Mouse (Mus musculus) kidney, postnatal 14 days (tissue): ENCODE measurements around the gene Gm20219.

Source experiments
- DNase-seq: peaks from one replicate; pipeline ENCODE4 v3.0.0; 2022; ENCODE audit warnings: mixed read lengths

The Gm20219 gene

GRCm38 (mm10) chr17:56552781-56553363 is 1.3 kb downstream of the Gm20219 start:
- peak; percentile 56 for DNase-seq

DNA sequence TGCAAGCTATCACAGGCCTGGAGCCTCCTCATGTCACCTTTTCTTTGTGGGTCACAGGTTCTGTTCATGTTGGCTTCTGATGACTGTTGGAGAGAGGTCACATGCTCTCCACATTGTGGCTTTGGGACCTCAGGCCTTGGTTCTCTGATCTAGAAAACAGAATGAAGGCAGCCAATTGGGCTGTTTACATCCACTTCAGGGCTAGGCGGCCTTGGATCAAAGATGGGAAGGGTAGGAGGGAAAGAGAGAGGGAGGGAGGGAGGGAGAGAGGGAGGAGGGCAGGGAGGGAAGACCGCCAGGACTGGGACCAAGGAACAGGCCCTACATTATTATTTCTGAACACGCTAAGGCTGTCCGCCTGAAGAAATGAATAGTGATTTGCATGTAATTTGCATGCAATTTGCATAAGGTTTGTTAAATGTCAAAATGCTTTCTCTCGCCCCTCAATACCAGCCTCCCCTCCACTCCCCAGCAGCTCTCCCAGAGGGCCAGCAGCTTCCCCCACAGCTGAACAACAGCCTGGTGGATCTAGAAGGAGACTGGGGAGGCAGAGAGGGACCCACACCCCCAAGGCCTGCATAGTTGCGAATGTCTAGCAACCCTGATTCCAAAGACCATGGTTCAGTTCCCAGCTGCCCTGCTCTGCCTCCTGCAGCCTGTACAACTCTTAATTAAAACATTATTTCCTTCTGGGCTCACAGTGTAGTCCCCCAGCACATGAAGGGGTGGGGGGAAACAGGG is 2.2 kb downstream of the Gm20219 start:
- no peak for DNase-seq

DNA sequence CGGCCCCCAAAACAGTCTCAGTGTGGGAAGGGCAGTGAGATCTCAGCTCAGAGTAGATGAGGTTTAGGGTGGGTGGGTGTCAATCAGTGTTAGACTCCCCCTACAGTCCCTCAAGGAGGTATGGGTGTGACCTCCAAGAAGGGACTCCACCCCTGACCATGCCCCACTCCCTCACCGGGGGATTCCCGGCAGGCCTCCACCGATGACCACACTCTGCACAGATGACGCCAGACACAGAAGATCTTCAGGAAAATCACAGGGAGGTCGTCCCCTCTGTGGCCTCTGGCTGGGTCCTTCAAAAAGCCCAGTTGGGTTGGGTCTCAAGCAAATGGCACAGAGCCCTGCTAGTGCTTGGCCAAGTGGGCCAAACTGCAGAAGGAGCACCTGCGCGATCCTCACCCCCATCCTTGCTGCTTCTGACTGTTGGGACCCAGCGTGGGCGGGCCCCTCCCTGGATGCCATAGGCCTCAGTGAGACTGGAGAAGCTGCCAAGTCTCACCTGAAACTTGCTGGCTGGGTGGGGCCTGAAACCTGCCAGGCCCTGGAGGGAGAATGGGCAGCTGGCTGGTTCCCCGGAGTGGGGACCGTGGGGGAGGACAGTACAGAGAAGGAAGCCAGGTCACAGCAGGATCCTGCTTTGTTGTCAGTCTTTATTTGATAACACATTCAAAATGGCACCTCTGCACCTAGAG is 3.3 kb downstream of the Gm20219 start:
- DNase-seq, result no peak

DNA sequence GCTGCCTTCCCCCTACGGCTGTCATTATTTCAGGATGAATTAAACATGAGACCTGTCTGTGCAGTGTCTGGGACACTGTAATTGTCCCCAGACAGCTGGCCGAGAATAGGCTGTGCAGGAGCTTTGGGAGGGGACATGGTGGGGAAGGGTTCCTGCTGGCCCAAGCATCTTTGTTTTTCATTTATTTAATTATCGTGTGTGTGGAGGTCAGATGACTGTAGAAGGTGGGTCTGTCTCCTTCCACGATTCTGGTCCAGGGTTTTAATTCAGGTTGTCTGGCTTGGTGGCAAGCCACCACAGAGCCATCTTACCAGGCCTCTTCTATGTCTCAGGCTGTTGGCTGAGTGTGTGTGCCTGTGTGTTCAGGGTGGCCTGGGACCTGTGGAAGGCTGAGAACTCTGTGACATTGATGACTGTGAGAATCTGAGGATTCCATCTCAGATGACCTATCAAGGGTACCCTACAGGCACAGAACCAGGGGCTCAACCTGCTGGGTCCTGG is 5.5 kb downstream of the Gm20219 start:
- DNase-seq, result no peak

- DNase-seq, result no peak
Observed at GRCm38 (mm10) chr17:56547846-56548604, 6.2 kb downstream of the Gm20219 start.

DNA sequence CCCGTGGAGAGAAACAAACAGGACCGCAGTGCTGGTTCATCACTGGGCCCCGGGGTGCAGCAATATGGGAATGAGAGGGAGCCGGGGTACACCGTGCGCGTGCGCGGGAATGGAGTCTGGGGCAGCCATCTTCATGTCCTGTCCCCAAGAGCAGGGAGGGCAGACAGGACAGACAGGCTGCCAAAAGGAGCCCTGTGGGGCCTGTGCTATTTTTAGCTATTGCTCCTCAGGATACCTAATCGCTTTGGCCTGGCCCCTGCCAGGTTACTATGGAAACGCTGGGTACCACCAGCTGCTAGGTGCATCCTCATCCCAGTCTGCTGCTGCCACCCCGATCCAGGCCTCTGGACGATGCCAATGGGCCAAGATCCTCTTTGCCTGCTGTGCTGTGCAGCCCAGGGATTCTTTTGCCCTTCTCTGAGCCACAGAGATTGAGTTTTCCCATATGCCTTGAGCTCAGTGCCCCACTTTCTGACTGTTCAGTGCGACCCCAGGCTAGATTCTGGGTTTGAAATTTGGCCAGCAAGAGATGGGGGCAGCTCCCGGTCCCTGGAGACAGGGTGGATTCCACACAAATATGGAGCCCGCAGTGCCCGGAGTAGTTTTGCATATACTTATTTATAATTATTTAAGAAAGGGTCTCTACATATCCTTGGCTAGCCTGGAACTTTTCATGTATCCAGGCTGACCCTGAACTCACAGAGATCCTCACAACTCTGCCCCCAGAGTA is 6.9 kb downstream of the Gm20219 start:
- no peak for DNase-seq

DNA sequence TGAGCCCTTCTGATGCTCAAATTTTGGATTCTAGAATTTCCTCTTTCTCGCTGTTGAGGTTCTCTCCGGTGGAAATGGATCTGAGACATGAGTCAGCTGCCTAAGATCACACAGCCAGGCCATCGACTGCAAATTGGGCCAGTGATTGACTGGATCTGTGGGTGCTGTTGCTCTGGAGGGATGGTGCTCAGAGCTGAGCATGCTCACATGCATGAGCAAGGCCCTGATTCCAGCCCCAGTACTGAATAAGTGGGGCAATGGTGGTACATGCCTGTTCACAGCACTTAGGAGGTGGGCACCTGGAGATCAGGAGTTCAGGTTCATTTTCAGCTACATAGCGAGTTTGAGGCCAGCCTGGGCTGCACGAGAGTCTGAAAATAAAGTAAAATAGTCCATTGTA is 7.6 kb downstream of the Gm20219 start:
- DNase-seq, result no peak

DNA sequence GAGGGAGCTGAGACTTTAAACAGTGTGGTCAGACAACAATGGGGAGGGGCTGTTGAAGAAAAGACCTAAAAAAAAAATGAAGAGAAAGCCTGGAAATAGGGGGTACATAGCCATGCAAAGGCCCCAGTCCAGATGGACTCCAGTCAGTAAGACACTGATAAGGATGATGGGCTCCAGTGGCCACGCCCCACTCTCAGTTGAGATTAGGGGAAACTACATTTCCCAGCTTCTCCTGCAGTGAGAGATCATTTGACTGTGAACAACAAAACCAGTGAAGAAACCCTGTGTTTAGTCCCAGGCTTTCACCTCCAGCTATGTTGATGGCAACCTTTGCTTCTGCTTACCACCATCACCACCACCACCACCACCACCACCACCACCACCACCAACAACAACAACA is 8.2 kb downstream of the Gm20219 start:
- DNase-seq, result no peak

DNA sequence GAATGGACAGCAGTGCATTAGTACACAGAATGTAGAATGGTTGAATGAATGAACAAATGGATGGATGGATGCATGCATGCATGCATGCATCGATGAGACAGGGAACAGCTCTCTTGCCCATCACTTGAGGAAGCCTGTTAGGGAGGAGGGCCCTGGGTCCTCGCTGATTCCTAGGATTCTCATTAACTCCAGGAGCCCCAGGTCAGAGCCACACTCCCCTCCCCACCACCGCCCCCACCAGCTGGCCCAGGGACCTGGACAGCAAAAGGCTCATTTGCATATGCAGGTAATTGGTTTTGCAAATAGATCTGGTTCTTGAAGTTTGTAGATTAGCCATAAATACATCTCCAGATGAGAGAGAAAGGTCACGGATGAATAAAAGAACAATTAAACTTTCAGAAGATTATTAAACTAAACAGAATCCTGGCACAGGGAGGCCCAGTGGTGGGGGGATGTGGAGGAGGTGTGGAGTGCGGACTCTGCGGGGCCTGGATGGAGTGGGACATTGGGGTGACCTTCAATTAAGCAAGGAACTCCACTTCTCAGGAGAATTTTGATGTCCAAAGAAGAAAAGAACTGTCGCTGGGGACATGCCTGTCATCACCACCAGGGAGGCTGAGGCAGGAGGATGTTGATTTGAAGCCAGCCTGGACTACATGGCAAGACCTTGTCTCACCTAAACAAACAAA is 9.3 kb downstream of the Gm20219 start:
- no peak for DNase-seq

DNA sequence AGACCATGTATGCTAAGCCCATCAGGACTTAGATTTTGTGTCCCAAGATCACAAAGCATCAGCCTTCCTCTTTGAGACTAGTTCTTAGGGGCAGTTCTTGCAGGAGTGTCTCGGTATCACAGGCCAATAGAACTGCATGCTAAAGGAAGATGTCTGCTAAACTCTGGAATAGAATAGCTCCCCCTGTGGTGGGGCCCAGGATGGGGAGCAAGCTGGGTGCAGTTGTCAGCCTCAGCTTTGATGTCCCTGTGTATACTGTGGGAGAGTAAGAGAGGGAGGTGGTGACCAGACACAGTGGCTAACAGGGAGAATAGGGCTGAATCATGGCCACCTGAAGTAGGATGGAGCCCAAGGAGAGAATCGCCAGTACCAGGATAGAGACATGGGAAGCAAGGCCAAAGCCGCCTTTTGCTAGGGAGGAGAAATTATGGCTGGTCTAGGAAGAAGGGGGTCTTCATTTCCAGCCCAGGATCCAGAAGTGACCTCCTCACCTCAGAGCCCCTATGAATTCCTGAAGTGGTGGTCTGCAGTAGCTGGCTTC is 10.4 kb downstream of the Gm20219 start:
- DNase-seq, result no peak

DNA sequence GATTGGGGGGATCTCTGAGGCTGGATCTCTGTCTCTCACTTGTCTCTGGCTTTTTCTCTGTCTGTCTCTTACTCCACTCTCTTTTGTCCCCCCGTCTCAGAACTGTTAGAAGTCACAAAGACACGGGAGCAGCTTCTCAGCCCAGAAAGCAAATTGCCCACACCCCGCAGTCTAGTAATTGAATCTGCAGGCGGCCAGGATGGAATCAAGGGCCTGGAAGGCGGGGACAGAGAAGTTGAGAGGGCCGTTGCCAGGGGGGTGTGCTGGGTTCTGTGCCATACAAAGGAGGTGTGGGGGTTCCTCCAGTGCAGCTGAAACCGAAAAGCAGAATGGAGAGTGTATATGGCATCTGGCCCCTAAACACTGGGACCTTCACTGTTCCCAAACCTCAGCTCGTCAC is 11.5 kb downstream of the Gm20219 start:
- DNase-seq, result no peak

DNA sequence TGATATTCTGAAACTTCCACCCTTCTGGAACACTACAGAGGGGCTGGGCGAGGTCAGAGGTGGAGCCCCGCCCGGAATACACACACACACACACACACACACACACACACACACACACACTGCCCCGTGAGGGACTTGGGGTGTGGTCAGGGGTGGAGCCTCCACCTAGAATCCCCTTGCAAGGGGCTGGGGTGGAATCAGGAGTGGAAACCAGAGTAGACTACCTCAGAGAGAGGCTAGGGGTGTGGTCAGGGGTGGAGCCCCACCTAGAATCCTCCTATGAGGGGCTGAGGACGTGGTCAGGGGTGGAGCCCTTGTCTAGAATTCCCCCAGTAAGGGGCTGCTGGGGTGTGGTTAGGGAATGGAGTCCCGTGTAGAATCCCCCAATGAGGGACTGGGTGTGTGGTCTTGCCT is 13.6 kb downstream of the Gm20219 start:
- no peak for DNase-seq

GRCm38 (mm10) chr17:56537912-56538311 is 16.3 kb downstream of the Gm20219 start:
- no peak for DNase-seq

GRCm38 (mm10) chr17:56536874-56537273 is 17.3 kb downstream of the Gm20219 start:
- no peak for DNase-seq

DNA sequence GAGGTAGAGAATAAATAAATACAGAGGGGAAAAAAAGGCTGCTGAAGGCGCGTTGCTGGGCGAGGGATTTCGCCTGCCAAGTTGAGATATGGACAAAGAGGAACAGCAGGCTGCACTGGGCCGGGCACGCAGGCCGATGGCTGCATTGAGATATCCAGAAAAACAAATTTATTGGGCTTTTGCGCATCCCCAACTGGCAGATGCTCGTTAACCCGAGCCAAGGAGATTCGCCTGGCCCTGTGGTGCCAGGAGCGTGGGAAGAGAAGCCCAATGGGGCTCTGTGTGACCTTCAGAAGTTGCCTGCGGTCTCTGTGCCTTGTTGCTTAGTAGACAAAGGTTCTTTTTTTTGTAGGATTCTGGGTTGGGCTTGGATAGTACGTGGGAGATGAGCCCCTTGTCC is 18.0 kb downstream of the Gm20219 start:
- no peak for DNase-seq

DNA sequence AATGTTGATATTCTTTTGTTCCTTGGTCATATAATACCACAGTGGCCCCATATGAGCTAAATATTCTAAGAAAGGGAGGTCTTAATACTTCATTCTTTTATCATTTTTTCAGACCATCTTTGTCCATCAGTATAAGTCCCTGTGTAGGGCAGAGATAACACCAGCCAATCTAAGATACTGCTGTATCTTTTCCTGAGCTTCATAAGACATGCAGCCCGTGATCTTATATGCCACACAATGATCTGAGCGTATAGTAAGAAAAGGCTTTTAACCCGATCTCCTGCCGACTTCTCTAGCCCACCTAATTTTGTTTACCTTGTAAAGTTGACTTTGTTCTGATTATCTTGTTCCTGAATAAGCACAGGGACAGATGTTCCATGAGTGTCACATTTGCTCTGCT is 29.2 kb downstream of the Gm20219 start:
- DNase-seq, result no peak

DNA sequence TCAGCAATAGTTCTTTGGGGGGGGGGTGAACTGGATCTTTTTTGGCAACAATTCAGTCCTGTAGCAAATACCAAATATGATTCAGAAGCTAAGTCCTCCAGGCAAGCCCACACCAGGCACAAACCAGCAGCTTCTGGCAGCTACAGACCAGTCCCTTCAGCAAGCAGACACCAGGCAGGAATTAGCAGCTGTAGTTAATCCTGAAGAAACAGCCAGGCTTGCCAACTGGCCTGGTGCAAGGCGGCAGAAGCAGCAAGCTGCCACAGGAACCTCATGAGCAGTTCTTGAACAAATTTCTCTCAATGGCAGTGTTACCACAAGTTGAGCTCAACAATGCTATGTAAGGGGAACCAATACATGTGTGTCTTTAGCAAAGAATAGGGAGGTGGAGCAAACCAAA is 31.4 kb downstream of the Gm20219 start:
- DNase-seq, result no peak

DNA sequence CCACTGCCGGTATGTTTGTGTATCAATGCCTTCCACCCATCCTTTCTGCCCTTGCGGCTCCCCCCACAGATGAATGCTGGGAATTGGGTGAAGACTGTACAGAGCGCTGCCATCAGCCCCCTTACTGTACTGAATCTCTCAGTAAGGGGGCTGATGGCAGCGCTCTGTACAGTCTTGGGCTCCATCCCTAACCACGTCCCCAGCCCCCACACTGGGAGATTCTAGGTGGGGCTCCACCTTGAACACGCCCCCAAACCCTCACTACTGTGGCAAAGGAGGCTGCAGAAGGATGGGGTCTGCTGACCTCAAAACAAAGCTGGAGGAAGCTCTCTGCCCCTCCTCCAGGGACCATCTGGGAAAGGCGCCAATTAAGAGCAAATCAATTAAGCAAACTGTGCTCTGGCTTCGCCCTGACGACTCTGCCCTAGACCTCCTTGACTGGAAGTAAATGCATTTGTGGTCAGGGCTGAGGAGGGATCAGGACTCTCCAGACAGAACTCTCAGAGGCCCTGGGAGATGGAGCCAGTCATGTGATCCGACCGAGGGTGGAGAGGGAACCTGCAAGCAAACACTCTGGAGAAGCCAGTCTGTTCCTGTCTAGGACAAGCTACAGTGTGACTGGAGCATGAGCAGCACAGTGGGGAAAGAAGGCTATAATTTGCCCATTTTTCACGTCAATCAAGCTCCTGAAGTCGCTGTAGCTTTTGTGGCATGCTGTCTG is 38.3 kb downstream of the Gm20219 start:
- DNase-seq, result peak; percentile 49

DNA sequence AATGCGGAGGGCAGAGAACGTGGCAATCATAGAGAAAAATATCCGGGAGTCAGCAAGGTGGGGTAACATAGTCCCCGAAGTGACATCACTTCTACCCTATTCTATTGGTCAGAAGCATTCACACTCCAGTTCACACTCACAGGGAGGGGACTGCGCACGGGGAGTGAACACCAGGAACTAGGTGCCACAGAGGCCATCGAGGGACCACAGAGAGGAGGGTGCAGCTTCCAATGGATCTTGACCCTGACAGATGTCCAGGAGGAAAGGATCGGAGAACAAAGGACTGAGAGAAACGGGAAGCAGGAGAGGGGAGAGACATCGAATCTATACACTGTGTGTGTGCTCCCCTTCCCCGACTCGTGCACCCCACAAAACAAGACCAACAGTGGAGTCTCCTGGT is 39.3 kb downstream of the Gm20219 start:
- DNase-seq, result no peak

GRCm38 (mm10) chr17:56514330-56514729 is 39.9 kb downstream of the Gm20219 start:
- DNase-seq, result no peak

DNA sequence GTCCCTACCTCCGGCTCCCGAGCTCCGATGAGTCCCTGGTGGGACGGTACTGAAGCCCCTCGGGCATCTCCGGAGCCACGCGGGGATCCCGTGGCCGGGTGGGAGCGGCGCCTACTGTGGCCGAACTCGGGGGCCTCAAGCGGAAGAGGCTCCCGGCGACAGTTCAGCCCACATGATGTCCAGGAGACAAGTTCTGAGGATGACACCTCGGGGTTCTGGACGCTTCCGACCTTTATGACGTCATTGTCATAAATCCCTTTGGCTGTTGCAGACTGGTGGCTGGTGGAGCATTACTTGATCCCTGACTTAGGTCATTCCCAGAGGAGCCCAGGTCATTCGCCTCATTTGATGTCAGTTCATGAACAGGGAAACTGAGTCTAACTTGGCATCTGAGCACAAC is 41.9 kb downstream of the Gm20219 start, which contains the start of gene Znrf4:
Gene Znrf4, minus strand, starts transcription at position 122 of the 400 bp plus-strand sequence.
- no peak for DNase-seq
